Mouse (Mus musculus): ENCODE results near the gene Smap2. TPM values are rescaled to one million over a fixed set of nuclear protein-coding genes. Genes with fewer than 3 reads are reported as not detected.

Gene Smap2
- polyA plus RNA-seq, 1 experiment from 2014 or later, result 12.3 TPM

GRCm38 (mm10) chr4:120935006-120935405 lies 82.0 kb downstream of the Smap2 start:
- H3K4me1 ChIP-seq, result no peaks in the 10 kb centered on the region
- 70% methylated on average over 3 of the region's 3 CpGs for WGBS
- no peak for ATAC-seq (ENCODE audit: extremely low read depth, insufficient number of reproducible peaks, low FRiP score, low TSS enrichment)

GRCm38 (mm10) chr4:120930736-120931135 lies 86.3 kb downstream of the Smap2 start:
- Histone ChIP-seq H3K4me3 (no peak overlapping the region), H3K4me1 (no peaks in the 10 kb centered on the region), H3K9ac (no peak overlapping the region), H3K27me3 (replicated peaks) (no peaks in the 10 kb centered on the region), H3K9me3 (peaks cover 16% of the 10 kb centered on the region; the same call in 1 of the 2 replicates), H3K4me2 (no peak overlapping the region), H3K27ac (replicated peaks) (no peak overlapping the region), H3K36me3 (peaks cover 51% of the 10 kb centered on the region)
- WGBS, result 91% methylated on average over 18 of the region's 18 CpGs
- ATAC-seq (ENCODE audit: extremely low read depth, insufficient number of reproducible peaks, low FRiP score, low TSS enrichment), result no peak

More at GRCm38 (mm10) chr4:120935006-120935405, 82.0 kb downstream of the Smap2 start:
- Histone ChIP-seq H3K36me3 (peaks cover 51% of the 10 kb centered on the region), H3K9me3 (peaks cover 16% of the 10 kb centered on the region; the same call in 1 of the 2 replicates), H3K4me3 (no peak overlapping the region), H3K27ac (replicated peaks) (no peak overlapping the region), H3K27me3 (replicated peaks) (no peaks in the 10 kb centered on the region), H3K9ac (no peak overlapping the region), H3K4me2 (no peak overlapping the region)

GRCm38 (mm10) chr4:120928686-120929085 lies 88.4 kb downstream of the Smap2 start:
- Histone ChIP-seq H3K27me3 (replicated peaks) (no peaks in the 10 kb centered on the region), H3K4me2 (no peak overlapping the region), H3K27ac (replicated peaks) (no peak overlapping the region), H3K4me1 (peaks cover 12% of the 10 kb centered on the region), H3K4me3 (no peak overlapping the region), H3K9ac (no peak overlapping the region), H3K36me3 (peaks cover 32% of the 10 kb centered on the region), H3K9me3 (peaks cover 16% of the 10 kb centered on the region; the same call in 1 of the 2 replicates)
- WGBS, result 75% methylated on average over 3 of the region's 3 CpGs
- ATAC-seq (ENCODE audit: extremely low read depth, insufficient number of reproducible peaks, low FRiP score, low TSS enrichment), result no peak

- H3K9me3 ChIP-seq, result peaks cover 3% of the 10 kb centered on the region; the same call in 1 of the 2 replicates
- no peak; the same call in 1 of the 2 replicates for ATAC-seq (ENCODE audit: extremely low read depth, insufficient number of reproducible peaks, low FRiP score, low TSS enrichment)
- H3K27me3 ChIP-seq (replicated peaks), result no peaks in the 10 kb centered on the region
- H3K4me1 ChIP-seq, result peaks cover 12% of the 10 kb centered on the region
- WGBS, result 14% methylated on average over 3 of the region's 3 CpGs
- peak overlapping the region; percentile 71 for H3K4me3 ChIP-seq
- peak overlapping the region; percentile 85 for H3K4me2 ChIP-seq
- peak overlapping the region; percentile 86 for H3K9ac ChIP-seq
- H3K27ac ChIP-seq (replicated peaks), result peak overlapping the region; percentile 87
- H3K36me3 ChIP-seq, result peaks cover 28% of the 10 kb centered on the region
Observed at GRCm38 (mm10) chr4:120925386-120925785, 91.7 kb downstream of the Smap2 start.

- peak within 1 kb of the TSS; percentile 71 for H3K4me3 ChIP-seq
- H3K4me1 ChIP-seq, result peaks cover 12% of the 10 kb centered on the region
- peaks cover 32% of the 10 kb centered on the region for H3K36me3 ChIP-seq
- H3K27me3 ChIP-seq (replicated peaks), result no peaks in the 10 kb centered on the region
- H3K9me3 ChIP-seq, result no peaks in the 10 kb centered on the region
- peak within 1 kb of the TSS; percentile 86 for H3K9ac ChIP-seq
- ATAC-seq (ENCODE audit: extremely low read depth, insufficient number of reproducible peaks, low FRiP score, low TSS enrichment), result peak; percentile 87
- H3K4me2 ChIP-seq, result peak within 1 kb of the TSS; percentile 85
- H3K27ac ChIP-seq (replicated peaks), result peak within 1 kb of the TSS; percentile 87
- WGBS, result under 1% methylated on average over 33 of the region's 33 CpGs
Observed at GRCm38 (mm10) chr4:120924554-120925299, 92.3 kb downstream of the Smap2 start, which contains the start of gene Exo5. TSS of gene Exo5 (minus strand) at chr4:120925017.

- no peak overlapping the region for H3K4me3 ChIP-seq
- H3K36me3 ChIP-seq, result peaks cover 32% of the 10 kb centered on the region
- no peaks in the 10 kb centered on the region for H3K27me3 ChIP-seq (replicated peaks)
- H3K4me2 ChIP-seq, result no peak overlapping the region
- no peak for ATAC-seq (ENCODE audit: extremely low read depth, insufficient number of reproducible peaks, low FRiP score, low TSS enrichment)
- 93% methylated on average over 8 of the region's 8 CpGs for WGBS
- H3K4me1 ChIP-seq, result peaks cover 12% of the 10 kb centered on the region
- no peaks in the 10 kb centered on the region for H3K9me3 ChIP-seq
- no peak overlapping the region for H3K27ac ChIP-seq (replicated peaks)
- no peak overlapping the region for H3K9ac ChIP-seq
Observed at GRCm38 (mm10) chr4:120921461-120921860, 95.6 kb downstream of the Smap2 start.

Small RNA genes lying within 50 kb of the gene (microRNA-seq; reads per million reads assigned to microRNA genes)
- gene Mir7015, result not detected

Other genes with a start within 250 kb of the Smap2 start
- 95.8 and 97.4 TPM in 2 replicates for gene Nfyc, start 185.7 kb downstream of the Smap2 start, polyA plus RNA-seq (2015; fragmentation: Nextera tagmentation; extraction: Ambion mirVana)
- gene Rims3, start 162.4 kb downstream of the Smap2 start, polyA plus RNA-seq (2015; fragmentation: Nextera tagmentation; extraction: Ambion mirVana), result 0.51 and 0.60 TPM in 2 replicates
- gene Exo5, start 92.2 kb downstream of the Smap2 start, polyA plus RNA-seq (2015; fragmentation: Nextera tagmentation; extraction: Ambion mirVana), result 10.4 and 11.9 TPM in 2 replicates
- gene Zfp69, start 65.5 kb downstream of the Smap2 start, polyA plus RNA-seq (2015; fragmentation: Nextera tagmentation; extraction: Ambion mirVana), result 13.7 and 13.8 TPM in 2 replicates
- gene Col9a2, start 22.1 kb upstream of the Smap2 start, polyA plus RNA-seq (2015; fragmentation: Nextera tagmentation; extraction: Ambion mirVana), result 7.9 and 8.4 TPM in 2 replicates
- gene Zmpste24, start 81.0 kb upstream of the Smap2 start, polyA plus RNA-seq (2015; fragmentation: Nextera tagmentation; extraction: Ambion mirVana), result 22.2 and 22.6 TPM in 2 replicates
- gene Tmco2, start 92.0 kb upstream of the Smap2 start, polyA plus RNA-seq (2015; fragmentation: Nextera tagmentation; extraction: Ambion mirVana), result not detected in 2 replicates
- 16.1 and 16.8 TPM in 2 replicates for gene Rlf, start 197.8 kb upstream of the Smap2 start, polyA plus RNA-seq (2015; fragmentation: Nextera tagmentation; extraction: Ambion mirVana)

Measured in heart, embryonic 13.5 days (tissue).